Mouse (Mus musculus) thymus, postnatal 25 days (tissue): ENCODE results near the gene Pld1.
A peak's percentile ranks its signal among the peaks of the same experiment; 100 is the strongest.

Experiments used
- DNase-seq: peaks from one replicate; pipeline ENCODE4 v3.0.0; 2022

Gene Pld1

GRCm38 (mm10) chr3:28165598-28165997 lies 227.1 kb downstream of the Pld1 start:
- peak; percentile 66 for DNase-seq

GRCm38 (mm10) chr3:28167796-28168505 lies 229.5 kb downstream of the Pld1 start:
- no peak for DNase-seq

- DNase-seq, result peak; percentile 79
Measured at GRCm38 (mm10) chr3:28170911-28171618, 232.6 kb downstream of the Pld1 start.

GRCm38 (mm10) chr3:28175997-28176967 lies 237.8 kb downstream of the Pld1 start:
- no peak for DNase-seq

GRCm38 (mm10) chr3:28178333-28178732 lies 239.8 kb downstream of the Pld1 start:
- DNase-seq, result no peak
